Mouse (Mus musculus) G1E-ER4 (cell line): ENCODE measurements around the gene Focad. TPM values are rescaled to one million over a fixed set of nuclear protein-coding genes. Genes with fewer than 3 reads are reported as not detected.

Experiments used
- GATA1 ChIP-seq: IDR thresholded peaks from one replicate; pipeline ENCODE4 v1.8.0; 2012; ENCODE audit warnings: low read length, inconsistent platforms
- polyA plus RNA-seq: library from polyadenylated mRNA; stranded (reverse); fragments of >175 nt; gene quantifications from 2 replicates; pipeline ENCODE4 v1.2.3, GENCODE M21; 2012

The Focad gene
- polyA plus RNA-seq, 1 experiment, result 2.5 TPM

DNA sequence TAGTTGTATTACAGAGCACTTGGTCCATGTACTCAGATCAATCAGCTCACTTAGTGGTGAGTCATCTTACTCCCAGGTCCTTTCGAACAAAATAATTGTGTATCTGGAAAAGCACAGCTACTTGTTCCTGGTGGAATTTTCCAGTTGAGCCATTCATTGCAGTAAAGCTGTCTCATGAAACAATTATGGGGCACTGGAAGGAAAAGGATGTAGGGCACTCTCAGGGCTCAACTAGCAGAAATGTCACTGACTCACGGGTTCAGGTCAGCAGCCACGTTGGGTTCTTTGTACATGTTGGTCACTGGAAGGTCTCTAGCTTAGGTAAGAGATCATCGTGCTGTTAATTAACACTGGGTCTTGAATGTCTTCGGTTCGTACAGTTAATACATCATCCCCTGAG is 275.5 kb downstream of the Focad start:
- no peak for TF ChIP-seq GATA1

DNA sequence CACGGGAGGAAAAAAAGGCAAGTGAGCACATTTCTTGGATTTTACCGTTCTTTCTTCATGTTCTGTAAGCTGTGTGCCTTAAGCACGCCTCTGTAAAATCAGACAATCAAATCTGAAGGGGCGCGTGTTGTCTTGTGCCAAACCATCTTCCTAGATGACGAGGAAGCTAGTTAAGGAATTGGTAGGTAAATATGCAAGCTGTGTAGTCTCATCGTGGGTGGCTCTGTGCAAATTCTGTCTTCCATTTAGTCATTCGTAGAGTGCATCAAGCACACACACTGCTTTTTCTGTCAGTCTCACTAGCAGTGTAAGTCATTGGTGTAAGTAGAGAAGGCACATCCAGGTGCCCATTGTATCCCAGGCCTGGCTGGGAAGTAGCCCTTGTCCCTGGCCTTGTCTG is 276.4 kb downstream of the Focad start:
- TF ChIP-seq GATA1, result no peak

DNA sequence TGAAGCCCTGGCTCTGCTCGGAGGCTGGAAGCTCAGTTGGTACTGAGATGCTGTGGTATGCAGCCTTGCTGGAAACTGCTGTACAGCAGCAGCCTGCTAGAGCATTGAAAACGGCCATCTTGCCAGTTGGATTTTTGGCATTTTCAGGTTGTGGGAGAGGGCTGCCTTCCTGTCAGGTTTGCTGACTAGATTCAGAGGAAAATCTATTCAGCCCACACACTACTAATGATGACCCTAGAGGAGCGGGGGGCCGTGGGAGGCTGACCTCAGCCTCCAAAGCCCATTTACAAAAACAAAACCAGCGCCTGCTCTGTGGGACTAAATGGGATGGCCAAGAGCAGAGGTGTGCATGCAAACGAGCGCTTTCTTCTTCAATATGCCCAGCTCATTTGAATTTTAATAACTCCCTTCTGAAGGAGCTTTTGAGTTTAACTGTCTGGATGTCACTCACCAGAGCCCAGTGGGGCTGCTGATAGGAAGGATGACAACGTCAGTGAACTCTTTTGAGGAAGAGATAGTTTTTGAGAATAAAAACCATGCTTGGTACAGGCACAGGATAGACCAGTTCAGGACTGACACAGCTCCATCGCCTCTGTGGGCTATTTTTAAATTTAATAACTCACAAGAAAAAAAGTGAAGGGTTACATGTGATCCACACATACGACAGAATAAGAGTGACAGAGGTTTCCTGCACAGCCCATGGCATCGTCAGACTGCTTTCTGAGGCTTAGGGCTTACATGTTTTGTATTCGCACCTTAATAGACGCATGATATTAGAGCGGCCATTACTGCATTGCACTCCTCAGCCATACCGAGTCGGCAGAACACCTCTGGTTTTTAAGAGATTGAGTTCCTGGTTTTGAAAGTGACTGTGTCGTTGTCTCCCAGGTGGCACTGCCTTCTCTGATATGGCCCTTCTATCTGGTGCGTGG is 278.1 kb downstream of the Focad start:
- TF ChIP-seq GATA1, result no peak

DNA sequence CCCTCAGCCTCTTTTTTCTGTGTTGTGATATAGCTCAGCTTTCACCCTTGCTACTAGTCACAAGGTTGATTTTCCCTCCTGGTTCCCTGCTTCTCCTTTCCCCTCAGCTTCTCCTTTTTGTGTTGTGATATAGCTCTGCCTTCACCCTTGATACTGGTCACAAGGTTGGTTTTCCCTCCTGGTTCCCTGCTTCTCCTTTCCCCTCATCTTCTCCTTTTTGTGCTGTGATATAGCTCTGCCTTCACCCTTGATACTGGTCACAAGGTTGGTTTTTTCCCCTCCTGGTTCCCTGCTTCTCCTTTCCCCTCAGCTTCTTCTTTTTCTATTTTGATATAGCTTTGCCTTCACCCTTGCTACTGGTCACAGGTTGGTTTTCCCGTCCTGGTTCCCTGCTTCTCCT is 295.6 kb downstream of the Focad start:
- no peak for TF ChIP-seq GATA1

DNA sequence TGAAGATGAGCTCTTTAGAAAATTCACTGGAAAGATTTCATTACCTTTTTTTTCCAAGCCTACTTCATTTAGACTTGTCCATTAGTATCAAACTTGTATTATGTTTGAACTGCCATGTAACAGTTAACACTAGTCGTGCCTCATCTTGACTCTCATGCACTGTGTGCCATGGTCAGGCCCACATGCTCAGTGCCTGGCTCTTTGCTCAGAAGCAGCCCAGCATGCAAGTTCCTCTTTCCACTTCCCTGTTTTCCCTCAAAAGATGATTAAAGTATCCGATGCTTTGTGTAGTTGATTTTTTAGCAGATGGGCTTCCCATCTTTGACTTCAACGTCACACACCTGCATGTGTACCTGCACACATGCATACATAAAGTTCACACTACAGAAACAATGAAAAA is 301.3 kb downstream of the Focad start:
- no peak for TF ChIP-seq GATA1

DNA sequence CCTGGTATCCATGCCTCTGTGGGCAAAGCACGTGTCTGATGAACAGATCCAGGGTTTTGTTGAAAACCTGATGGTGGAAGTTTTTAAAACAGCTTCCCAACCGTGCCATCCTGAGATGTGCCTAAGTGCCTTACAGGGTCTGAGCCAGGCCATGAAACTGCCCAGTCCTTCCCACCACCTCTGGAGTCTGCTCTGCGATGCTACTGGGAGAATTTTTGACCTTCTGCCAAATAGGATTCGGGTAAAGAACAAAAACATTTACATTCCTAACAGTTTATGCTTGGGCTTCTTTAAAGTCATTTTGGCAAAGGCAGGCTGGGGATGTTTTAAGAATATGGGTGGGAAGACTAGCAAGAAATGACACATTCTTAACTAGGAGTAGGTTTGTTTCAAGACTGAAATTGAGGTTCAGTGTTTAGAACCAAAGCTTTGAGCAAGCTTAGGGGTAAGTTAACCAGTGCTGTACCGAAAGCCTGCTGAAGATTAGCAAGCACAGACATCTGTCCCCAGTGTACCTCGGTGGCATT is 302.6 kb downstream of the Focad start:
- TF ChIP-seq GATA1, result no peak

DNA sequence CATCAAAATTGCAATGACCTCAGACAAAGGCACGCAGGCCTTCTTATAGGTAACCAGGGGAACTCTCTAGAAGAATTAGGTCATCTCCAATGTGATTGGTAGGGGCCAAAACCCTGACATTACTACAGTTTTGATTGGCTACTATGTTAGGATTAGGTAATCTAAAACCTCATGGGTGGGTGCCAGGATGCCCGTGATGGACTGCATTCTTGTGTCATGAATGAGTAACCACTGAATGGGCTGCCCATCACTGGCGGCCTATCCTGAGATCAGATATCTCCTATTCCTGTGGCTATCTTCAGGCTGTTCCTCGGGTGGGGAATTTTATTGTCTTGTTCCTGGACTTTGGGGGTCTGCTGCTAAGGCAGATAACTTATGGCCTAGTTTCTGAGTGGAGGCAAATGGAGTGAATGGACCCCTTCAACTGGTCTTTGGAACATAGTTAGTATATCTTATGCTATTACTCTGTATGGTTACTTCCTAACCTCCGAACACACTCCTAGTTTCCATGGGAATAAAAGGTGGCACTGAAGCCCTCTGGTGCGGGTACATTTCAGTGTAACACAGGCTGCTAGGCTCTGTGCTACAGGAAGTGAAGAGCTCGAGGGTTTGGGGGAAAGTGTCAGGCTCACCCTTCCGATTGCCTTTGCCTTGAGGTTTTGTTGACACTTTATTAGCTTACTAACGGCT is 306.0 kb downstream of the Focad start:
- no peak for TF ChIP-seq GATA1

DNA sequence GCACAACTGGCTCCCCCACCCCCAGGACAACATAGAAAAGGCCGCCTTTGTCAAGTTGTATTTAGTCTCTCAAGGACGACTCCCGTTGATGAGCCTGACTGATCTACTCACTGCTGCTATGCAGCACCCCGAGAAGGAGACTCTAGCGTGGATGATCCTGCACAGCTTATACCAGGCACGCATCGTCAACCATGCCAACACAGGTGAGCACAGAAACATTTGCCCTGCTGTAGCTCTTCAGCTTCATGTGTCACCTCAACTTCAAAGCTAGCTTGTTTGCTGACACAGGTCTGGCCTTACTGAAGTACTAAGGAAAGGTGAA is 306.5 kb downstream of the Focad start:
- TF ChIP-seq GATA1, result no peak

DNA sequence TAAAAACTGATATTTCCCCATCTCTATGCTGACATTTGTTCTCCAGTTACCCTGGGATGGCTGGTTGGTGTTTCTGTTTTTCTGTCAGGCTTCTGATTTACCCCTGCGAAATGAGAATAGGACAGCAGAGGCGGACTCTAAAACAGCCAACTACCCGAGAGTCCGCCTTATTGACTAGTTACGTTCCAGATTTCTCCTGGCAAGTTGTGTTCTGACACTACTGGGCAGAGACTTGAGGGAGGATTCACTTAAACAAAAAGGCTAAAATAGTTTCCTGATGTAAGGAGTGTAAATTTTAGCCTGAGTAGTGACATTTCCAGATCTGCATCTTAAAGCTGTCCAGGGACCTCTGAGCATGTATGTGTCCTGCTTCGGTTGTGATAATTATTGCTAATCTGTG is 308.5 kb downstream of the Focad start:
- TF ChIP-seq GATA1, result no peak

DNA sequence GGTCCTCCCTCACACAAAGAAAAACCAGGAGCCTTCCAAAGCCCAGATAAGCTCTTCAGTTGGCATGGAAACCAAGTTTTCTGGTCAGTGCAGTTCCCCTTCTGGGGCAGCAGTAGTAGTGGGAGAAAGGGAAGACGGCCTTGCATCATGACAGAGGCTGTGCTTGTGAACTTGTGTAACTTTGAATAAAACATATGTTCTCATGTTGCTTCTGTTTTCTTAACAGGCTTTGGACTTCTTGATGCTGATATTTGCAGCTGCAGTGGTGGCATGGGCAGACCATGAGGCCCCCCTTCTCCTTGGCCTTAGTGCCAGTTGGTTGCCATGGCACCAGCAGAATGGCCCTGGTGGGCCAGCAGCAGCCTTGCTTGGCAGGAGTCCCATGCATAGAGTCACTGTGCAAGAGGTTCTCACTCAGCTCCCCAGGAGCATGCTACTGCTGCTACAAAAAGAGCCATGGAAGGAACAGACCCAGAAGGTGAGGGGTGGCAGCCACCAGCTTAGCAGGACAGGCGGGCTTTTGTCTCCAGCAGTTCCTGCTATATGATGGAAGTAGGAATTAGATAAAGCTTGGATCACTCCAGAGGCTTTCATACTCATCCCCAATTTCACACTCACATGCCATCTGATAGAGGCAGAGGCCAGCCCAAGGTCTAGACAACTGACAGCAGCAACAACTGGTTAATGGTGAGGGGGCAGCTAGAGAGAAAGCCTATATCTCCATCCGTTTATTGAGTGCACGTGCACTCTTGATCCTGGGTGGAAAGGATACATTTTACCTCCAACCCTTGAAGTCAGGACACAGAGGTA is 312.7 kb downstream of the Focad start:
- TF ChIP-seq GATA1, result no peak

DNA sequence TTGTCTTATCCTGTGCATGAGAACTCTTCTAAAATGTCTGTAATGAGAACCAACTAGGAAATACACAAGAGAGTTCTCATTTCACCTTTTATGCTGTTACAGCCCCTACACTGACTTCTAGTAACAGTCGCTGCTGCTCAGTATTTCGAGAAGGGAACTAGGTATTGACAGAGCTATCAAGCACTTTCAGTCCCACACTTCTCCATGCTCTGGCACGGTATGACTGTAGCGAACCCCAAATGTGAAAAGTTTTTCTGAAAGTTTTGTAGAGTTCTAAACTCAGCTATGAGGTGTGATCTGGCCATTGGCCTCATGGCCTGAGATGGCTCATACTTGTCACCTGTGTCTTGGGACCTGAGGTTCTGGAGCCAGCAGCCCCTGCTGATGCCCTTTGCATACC is 314.9 kb downstream of the Focad start:
- no peak for TF ChIP-seq GATA1

DNA sequence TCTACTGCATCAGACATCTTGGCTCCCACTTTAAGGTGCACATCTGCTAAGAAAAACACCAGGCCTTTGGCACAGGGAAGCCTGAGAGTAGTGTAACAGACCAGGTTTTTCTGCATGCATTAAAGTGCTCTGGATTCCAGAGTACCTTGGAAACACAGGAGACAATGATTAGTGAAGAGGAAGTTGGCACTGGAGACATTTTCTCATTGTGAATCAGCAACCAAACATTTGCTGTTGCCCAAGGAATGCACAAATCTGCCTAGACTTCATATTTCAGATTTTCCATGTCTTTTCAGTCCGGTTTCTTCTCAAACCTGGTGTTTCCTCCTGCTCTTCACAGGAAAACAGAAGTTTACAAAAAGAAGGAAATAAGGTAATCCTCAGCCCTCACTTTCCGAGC is 317.9 kb downstream of the Focad start:
- TF ChIP-seq GATA1, result no peak

DNA sequence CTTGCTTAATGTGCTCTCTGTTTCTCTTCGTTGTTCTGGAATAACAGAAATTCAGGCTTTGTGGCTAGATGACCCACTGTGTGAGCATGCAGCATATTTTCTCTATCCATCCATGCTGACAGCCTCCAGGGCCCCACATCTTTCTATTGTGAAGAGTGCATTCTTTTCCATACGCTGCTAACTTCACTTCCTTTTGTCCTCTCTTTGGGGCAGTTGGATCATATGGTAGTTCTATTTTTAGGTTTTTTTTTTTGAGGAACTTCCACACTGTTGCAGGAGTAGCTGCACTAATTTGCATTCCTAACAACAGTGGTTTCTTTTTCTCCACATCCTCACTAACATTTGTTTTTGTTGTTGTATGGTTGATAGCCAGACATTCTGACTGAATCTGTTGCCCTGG is 320.6 kb downstream of the Focad start:
- TF ChIP-seq GATA1, result no peak

DNA sequence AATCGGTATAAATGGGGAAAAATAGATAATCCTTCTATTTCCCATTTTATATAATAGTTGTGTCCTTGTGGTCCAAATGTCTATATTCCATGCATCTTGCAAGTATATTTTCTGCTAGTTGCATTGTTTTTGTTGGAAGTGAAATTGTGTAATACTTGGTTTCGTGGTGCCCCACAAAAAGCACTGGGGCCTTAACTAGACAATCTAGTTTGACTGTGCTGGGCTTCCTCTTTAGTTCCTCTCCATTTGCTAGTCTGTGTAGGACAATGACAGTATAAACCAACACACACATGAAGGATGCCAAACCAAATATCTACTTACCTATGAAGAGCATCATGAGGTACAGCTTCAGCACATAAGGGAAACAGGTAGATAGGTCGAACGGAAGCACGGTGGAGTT is 324.9 kb downstream of the Focad start:
- TF ChIP-seq GATA1, result no peak

DNA sequence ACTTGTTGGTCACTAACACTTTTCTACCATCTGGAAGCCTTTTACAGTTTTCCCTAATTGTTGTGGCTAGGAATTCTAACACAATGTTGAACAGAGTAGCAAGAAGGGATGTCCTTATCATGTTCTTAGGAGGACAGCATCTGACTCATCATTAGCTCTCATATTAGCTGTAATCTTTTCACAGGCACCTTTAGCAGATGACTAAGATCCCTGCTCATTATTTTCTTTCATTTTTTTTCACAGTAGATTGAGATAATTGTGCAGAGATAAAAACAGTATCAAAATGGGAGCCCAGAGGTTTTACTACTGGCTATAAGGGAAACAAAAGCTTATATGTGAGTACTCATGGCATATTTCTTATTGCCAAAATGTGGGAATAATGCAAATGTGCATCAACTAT is 330.1 kb downstream of the Focad start:
- TF ChIP-seq GATA1, result no peak
